Mouse (Mus musculus) lung, postnatal 0 days (tissue): Measurements from ENCODE around the gene Tpm3.

Experiments
- CTCF ChIP-seq: IDR thresholded peaks from 2 replicates; pipeline ENCODE4 v1.5.1; 2016; ENCODE audit warnings: antibody characterized with exemption, mild to moderate bottlenecking
- EP300 ChIP-seq: IDR thresholded peaks from 2 replicates; pipeline ENCODE4 v1.6.1; 2016; ENCODE audit warnings: antibody characterized with exemption, mild to moderate bottlenecking, control low read depth

- TF ChIP-seq EP300 (no peak), CTCF (peak; percentile 11; the same call in 1 of the 2 replicates)
Measured at GRCm38 (mm10) chr3:90085281-90085680, 12.8 kb downstream of the Tpm3 start.
